Mouse (Mus musculus) G1E (cell line): ENCODE results near the gene Rbp7.

Experiments
- CTCF ChIP-seq: IDR thresholded peaks from 2 replicates; pipeline ENCODE4 v1.5.1; 2012; ENCODE audit warnings: low read depth, low read length, inconsistent platforms, mixed read lengths
- GATA1 ChIP-seq: IDR thresholded peaks from 2 replicates; pipeline ENCODE4 v1.6.1; 2012; ENCODE audit warnings: borderline replicate concordance, low read length, inconsistent platforms, mixed read lengths

GRCm38 (mm10) chr4:149401591-149401982, 53.2 kb downstream of the Rbp7 start:
- TF ChIP-seq CTCF = no peak
- TF ChIP-seq GATA1 = no peak
